Mouse (Mus musculus) forebrain, embryonic 12.5 days (tissue): ENCODE measurements at regions not wholly inside any gene's neighbourhood (a gene's known extent, or its start where the extent isn't known, plus 50 kb on each side); places are given as distances from the start of the nearest gene placed in this dataset.

Experiments used
- ATAC-seq: fragments of 200-750 bp; cut with Nextera tagmentation; 2 replicates; pipeline ENCODE4 v1.8.0; 2017; ENCODE audit warnings: moderate TSS enrichment; ENCODE audit not compliant: low FRiP score
- H3K27ac ChIP-seq: fragments of 300-500 bp; sonication (generic); 2 replicates; pipeline ENCODE4 v1.5.1; 2016; ENCODE audit warnings: mild to moderate bottlenecking
- H3K27me3 ChIP-seq: fragments of 300-500 bp; sonication (generic); 2 replicates; pipeline ENCODE4 v1.6.1; 2016; ENCODE audit warnings: mild to moderate bottlenecking
- H3K36me3 ChIP-seq: fragments of 300-500 bp; sonication (generic); replicated peaks from 2 replicates; pipeline ENCODE4 v1.6.1; 2016; ENCODE audit warnings: mild to moderate bottlenecking
- H3K4me1 ChIP-seq: fragments of 300-500 bp; sonication (generic); 2 replicates; pipeline ENCODE4 v1.6.1; 2016
- H3K4me2 ChIP-seq: fragments of 300-500 bp; sonication (generic); 2 replicates; pipeline ENCODE4 v1.6.1; 2016; ENCODE audit warnings: mild to moderate bottlenecking, moderate library complexity
- H3K4me3 ChIP-seq: fragments of 300-500 bp; sonication (generic); replicated peaks from 2 replicates; pipeline ENCODE4 v1.5.1; 2016; ENCODE audit warnings: mild to moderate bottlenecking
- H3K9ac ChIP-seq: fragments of 300-500 bp; sonication (generic); 2 replicates; pipeline ENCODE4 v1.6.1; 2016; ENCODE audit warnings: mild to moderate bottlenecking
- H3K9me3 ChIP-seq: fragments of 300-500 bp; sonication (generic); 2 replicates; pipeline ENCODE4 v1.6.1; 2016
- WGBS: fragments of 180-500 bp; shearing (Covaris S2); methylation state at CpG from one replicate; pipeline ENCODE4 v1.1.7; 2016; 5-methylcytosine and 5-hydroxymethylcytosine counted together

DNA sequence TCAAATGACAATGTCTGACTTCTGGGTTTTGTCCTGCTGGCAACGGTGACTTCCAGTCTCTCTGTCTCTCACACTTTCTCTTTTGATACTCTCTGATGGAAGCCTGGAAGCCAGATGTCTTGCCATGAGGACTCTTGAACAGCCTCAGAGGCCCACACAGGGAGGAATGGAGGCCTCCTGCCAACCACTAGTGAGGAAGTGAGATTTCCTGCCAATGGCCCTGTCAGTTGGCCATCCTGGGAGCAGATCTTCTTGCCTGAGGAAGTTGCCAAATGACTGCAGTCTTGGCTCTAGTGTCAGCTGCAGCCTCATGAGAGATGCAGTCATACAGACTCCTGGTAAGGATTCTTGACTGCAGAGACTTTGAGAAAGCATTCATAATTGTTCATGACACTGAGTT is 741.7 kb downstream of the Adgrl2 start:
- H3K4me2 ChIP-seq, result no peak overlapping the region

DNA sequence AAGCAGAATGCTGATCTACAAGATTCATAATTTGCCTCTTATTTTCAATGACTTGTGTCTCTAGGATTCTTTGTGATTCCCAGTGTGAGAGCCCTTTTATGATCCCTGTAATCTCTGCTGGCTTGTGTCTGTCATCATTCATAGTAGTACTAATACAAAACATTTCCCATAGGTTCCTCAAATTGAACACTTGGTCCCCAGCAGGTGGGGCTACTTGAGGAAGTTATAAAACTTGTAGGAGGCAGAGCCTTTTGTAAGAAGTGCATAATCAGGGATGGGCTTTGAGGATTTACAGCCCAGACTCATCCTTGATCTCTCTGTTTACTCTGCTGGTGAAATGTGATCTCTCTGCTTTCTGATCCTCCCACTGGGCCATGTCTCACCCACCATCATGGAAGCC is 743.6 kb downstream of the Adgrl2 start:
- no peak for ATAC-seq
- H3K27ac ChIP-seq, result no peak overlapping the region
- H3K9ac ChIP-seq, result no peak overlapping the region
- no peaks in the 10 kb centered on the region for H3K4me1 ChIP-seq
- H3K4me2 ChIP-seq, result no peak overlapping the region
- H3K9me3 ChIP-seq, result no peaks in the 10 kb centered on the region
- H3K27me3 ChIP-seq, result no peaks in the 10 kb centered on the region
- H3K36me3 ChIP-seq, result no peaks in the 10 kb centered on the region
- no peak overlapping the region for H3K4me3 ChIP-seq

More for the DNA sequence above, 741.7 kb downstream of the Adgrl2 start:
- no peaks in the 10 kb centered on the region for H3K4me1 ChIP-seq
- no peaks in the 10 kb centered on the region for H3K27me3 ChIP-seq
- H3K9me3 ChIP-seq, result no peaks in the 10 kb centered on the region
- 88% methylated on average over 1 of the region's 1 CpGs for WGBS
- H3K9ac ChIP-seq, result no peak overlapping the region
- no peaks in the 10 kb centered on the region for H3K36me3 ChIP-seq
- H3K27ac ChIP-seq, result no peak overlapping the region
- no peak for ATAC-seq
- no peak overlapping the region for H3K4me3 ChIP-seq

DNA sequence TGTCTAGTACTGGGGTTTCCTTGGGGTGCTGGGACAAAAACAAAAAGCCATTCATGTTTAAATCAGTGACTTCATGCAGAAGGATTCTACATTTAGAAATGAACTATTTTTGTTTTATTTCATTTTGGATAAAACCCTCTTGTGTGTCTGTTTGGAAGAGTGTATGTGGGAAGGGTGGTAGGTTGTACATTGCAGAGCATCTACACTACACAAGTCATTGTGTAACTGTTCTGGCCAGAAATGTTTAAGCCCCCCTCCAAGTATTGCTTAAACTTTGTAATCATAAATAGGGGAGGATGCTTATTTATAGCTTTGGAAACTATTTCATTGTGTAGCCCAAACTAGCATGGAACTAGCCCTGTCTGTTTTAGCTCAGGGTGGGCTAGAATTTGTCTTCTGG is 752.3 kb downstream of the Adgrl2 start:
- Histone ChIP-seq H3K4me2 (no peak overlapping the region), H3K36me3 (no peaks in the 10 kb centered on the region), H3K9ac (no peak overlapping the region), H3K27me3 (no peaks in the 10 kb centered on the region), H3K4me3 (no peak overlapping the region), H3K9me3 (no peaks in the 10 kb centered on the region), H3K27ac (no peak overlapping the region), H3K4me1 (no peaks in the 10 kb centered on the region)
- no peak for ATAC-seq

DNA sequence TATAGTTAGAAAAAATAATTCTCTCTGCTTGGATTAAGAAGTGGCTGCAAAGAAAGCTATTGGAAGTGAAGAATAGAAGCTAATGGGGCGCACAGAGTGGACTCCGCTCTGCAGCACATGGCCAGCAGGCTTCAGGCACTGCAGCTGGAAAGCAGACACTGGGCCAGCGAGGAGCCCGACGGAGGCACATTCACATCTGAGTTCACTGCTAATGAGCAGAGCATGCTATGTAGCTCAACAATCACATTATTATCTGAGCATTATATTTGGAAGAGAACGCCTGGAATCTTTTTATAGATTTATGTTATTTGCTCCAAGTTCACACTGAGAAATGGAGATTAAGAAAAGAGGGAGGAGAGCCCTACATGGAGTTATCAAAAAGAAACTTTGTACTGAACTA is 752.8 kb downstream of the Adgrl2 start:
- no peak overlapping the region for H3K9ac ChIP-seq
- no peak overlapping the region for H3K4me2 ChIP-seq
- H3K27me3 ChIP-seq, result no peaks in the 10 kb centered on the region
- no peak overlapping the region for H3K27ac ChIP-seq
- no peaks in the 10 kb centered on the region for H3K4me1 ChIP-seq
- ATAC-seq, result no peak; the same call in 1 of the 2 replicates
- H3K4me3 ChIP-seq, result no peak overlapping the region
- H3K36me3 ChIP-seq, result no peaks in the 10 kb centered on the region
- no peaks in the 10 kb centered on the region for H3K9me3 ChIP-seq
- WGBS, result 47% methylated on average over 6 of the region's 6 CpGs

DNA sequence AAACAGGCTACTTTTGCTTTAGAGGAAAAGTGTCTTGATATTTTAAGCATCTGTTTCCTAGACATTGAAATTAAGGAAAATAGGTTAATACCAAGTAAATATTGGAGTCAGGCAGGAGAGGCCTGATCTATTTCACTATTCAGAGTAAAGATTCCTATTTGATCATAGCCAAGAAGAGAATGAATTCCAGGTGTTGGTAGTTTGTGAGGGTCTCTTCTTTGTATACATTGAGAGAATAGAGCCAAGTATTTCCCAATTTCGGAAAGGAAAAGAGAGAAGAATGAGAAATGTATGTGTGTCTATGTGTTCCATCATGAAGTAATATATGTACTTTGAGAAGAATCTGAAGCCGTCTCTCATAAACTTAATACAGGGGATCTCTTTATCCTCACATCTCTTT is 756.7 kb downstream of the Adgrl2 start:
- Histone ChIP-seq H3K4me3 (no peak overlapping the region), H3K27me3 (no peaks in the 10 kb centered on the region), H3K36me3 (no peaks in the 10 kb centered on the region), H3K27ac (no peak overlapping the region), H3K4me2 (no peak overlapping the region), H3K9me3 (no peaks in the 10 kb centered on the region), H3K4me1 (no peaks in the 10 kb centered on the region), H3K9ac (no peak overlapping the region)
- ATAC-seq, result no peak
- WGBS, result 87% methylated on average over 2 of the region's 2 CpGs

DNA sequence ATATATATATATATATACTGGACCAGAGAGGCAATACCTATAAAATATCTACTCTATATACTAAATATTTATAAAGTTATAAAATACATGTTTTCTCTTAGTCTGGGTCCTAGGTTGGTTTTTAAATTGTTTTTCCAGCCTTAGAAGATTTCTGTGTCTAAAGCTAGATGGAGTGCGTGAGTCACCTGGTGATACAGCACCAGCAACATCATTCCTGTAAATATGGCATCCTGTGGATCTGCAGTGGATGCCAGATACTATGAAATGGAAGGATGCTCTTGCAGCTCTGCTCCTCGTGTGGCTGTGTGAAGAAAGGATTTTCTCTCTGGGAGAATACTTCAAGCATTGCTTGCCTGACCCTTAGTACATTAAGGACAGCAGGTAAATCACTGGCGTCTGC is 761.2 kb downstream of the Adgrl2 start:
- 75% methylated on average over 3 of the region's 3 CpGs for WGBS
- H3K27me3 ChIP-seq, result no peaks in the 10 kb centered on the region
- H3K9me3 ChIP-seq, result no peaks in the 10 kb centered on the region
- H3K27ac ChIP-seq, result no peak overlapping the region
- H3K4me1 ChIP-seq, result no peaks in the 10 kb centered on the region
- no peak for ATAC-seq
- H3K9ac ChIP-seq, result no peak overlapping the region
- no peak overlapping the region for H3K4me2 ChIP-seq
- H3K36me3 ChIP-seq, result no peaks in the 10 kb centered on the region
- H3K4me3 ChIP-seq, result no peak overlapping the region

DNA sequence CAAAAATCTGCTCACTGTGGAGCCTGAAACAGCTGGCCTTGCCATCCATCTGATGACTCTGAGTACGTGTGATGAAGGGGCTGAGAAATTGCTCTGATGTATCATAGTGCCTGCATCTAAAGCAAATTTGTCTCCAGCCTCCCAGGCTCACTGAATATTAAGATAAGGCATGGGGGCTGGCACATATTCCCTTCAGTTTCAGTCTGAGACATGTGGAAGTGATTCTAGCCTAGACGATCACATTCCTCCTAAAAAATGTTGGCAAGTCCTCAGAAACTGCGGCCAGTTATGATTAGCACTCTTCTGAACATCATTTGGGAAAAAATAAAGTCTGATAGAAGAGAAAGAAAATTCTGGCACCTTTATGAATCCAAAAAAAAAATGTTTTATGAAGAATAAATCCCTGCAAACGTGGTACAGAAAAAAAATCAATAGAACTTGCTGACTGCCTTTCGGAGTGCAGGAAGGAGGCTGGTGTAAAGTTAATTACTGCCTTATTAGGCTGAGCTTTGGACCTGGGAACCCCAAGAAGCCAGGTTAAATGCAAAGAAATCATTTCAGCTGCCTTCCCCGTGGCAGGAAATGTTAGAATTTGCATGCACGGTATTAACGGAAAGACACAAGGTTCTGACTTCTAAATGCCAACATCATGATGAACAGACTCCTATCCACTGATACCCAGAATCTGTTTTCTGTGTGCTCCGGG is 762.2 kb downstream of the Adgrl2 start:
- no peak for ATAC-seq
- Histone ChIP-seq H3K27ac (no peak overlapping the region), H3K4me3 (no peak overlapping the region), H3K4me2 (no peak overlapping the region), H3K27me3 (no peaks in the 10 kb centered on the region), H3K9me3 (no peaks in the 10 kb centered on the region), H3K9ac (no peak overlapping the region), H3K4me1 (no peaks in the 10 kb centered on the region), H3K36me3 (no peaks in the 10 kb centered on the region)
- WGBS, result 76% methylated on average over 9 of the region's 9 CpGs

DNA sequence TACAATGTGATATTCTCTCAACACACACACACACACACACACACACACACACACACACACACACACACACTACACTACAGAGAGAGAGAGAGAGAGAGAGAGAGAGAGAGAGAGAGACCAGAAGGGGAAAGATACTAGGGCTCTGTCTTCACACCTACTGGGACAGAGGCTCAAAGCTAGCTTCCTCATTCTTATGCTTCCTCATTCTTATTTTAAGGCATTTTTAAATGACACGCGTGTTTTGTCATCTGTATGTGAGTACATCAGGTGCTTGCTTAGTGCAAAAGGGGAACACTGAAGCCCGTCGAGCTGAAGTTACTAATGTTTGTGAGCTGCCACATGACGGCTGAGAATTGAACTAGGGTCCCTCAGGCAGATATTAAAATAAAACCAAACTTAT is 769.5 kb downstream of the Adgrl2 start:
- Histone ChIP-seq H3K9ac (no peak overlapping the region), H3K36me3 (no peaks in the 10 kb centered on the region), H3K4me3 (no peak overlapping the region), H3K27me3 (no peaks in the 10 kb centered on the region), H3K4me1 (no peaks in the 10 kb centered on the region), H3K27ac (no peak overlapping the region), H3K9me3 (no peaks in the 10 kb centered on the region), H3K4me2 (no peak overlapping the region)
- 91% methylated on average over 5 of the region's 5 CpGs for WGBS
- no peak for ATAC-seq

DNA sequence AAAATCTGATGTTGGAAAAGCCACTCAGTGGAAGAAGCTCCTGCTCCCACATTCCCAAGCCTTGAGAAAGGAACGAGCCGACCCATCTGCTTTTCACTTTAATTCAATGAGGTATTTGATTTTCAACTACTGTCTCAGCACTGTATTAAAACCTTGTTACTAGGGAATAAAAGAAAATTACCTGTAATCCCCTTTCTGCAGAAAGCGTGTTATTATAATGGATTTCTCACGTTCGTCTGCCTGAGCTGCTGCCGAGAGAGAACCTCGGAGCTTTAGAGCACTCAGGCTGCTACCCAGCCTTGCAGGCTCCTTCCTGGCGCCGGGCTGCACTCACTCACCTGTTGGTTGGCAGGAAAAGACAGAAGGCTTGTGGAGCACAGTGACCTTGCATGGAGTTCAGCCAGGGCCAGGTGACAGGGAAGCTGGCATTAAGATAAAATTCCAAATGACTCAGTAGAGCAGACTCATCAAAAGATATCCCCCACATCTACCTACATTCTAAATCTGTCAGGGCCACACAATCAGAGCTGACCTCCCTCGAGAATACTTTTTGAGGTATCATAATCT is 770.2 kb downstream of the Adgrl2 start:
- WGBS, result 79% methylated on average over 10 of the region's 10 CpGs
- no peak for ATAC-seq
- H3K9ac ChIP-seq, result no peak overlapping the region

DNA sequence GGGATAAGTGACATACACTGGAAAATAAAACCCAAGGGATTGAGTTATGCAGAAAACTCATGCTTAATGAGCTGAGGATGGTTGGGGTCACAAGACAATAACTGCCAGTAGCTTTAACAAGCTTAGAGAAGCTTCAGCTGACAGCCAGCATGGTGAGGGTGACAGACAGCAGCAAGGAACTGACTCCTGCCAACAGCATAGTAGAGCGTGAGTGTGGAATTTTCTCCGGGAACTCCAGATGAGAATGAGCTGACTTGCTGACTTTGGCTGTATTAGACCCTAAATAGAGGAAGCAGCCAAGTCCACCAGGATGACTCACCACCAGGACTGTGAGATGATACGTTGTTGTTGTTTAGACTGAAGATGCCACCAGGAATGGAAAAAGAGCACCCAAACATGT is 788.2 kb downstream of the Adgrl2 start:
- H3K27me3 ChIP-seq, result no peaks in the 10 kb centered on the region
- H3K4me2 ChIP-seq, result no peak overlapping the region
- ATAC-seq, result no peak
- H3K9me3 ChIP-seq, result no peaks in the 10 kb centered on the region
- no peak overlapping the region for H3K27ac ChIP-seq
- no peaks in the 10 kb centered on the region for H3K4me1 ChIP-seq
- no peaks in the 10 kb centered on the region for H3K36me3 ChIP-seq
- WGBS, result 85% methylated on average over 3 of the region's 3 CpGs
- H3K9ac ChIP-seq, result no peak overlapping the region
- no peak overlapping the region for H3K4me3 ChIP-seq

More for the DNA sequence above, 770.2 kb downstream of the Adgrl2 start:
- H3K27me3 ChIP-seq, result no peaks in the 10 kb centered on the region
- H3K27ac ChIP-seq, result no peak overlapping the region
- H3K4me3 ChIP-seq, result no peak overlapping the region
- H3K4me2 ChIP-seq, result no peak overlapping the region
- no peaks in the 10 kb centered on the region for H3K36me3 ChIP-seq
- no peaks in the 10 kb centered on the region for H3K4me1 ChIP-seq
- H3K9me3 ChIP-seq, result no peaks in the 10 kb centered on the region

DNA sequence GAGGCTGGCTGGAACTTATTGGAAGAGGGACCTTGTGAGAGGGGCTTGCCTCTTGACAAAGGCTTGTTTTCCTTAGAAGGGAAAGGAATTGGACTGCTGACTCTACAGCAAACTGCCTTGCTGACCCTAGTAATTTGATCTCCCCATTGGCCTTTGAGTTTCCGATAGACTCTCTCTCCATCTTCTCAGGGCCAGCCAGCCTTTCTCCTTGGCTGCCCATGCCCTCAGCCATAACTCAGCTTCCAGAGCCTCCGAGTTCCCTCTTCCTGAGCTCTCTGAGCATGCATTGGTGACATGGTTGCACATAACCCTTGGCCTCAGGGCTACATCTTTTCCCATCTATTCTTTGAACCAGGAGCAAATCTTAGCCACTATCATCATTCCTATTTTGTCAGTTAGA is 803.7 kb downstream of the Adgrl2 start:
- ATAC-seq, result no peak
- Histone ChIP-seq H3K4me2 (no peak overlapping the region), H3K36me3 (no peaks in the 10 kb centered on the region), H3K27ac (no peak overlapping the region), H3K9me3 (no peaks in the 10 kb centered on the region), H3K9ac (no peak overlapping the region), H3K27me3 (no peaks in the 10 kb centered on the region), H3K4me3 (no peak overlapping the region), H3K4me1 (no peaks in the 10 kb centered on the region)
- WGBS, result 77% methylated on average over 2 of the region's 2 CpGs

DNA sequence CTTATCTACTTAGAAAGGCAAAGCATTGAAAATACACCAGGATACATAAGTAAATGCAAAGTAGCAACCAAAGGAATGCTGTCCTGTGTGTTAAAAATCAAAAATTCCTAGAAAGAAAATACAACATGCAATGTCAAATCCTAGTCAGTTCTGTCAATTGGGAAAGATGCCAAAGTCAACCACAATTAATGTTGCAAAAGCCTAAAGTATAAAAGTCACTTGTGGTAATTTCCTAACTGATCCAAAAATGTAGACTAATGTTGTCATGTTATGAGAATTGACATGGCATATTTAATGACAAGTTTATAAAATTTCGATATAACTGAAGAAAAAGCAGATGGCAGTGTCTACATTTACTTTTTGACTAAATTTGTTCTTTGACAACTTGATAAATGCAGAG is 822.8 kb downstream of the Adgrl2 start:
- ATAC-seq, result no peak
- Histone ChIP-seq H3K27ac (no peak overlapping the region), H3K36me3 (no peaks in the 10 kb centered on the region), H3K4me3 (no peak overlapping the region), H3K9ac (no peak overlapping the region), H3K9me3 (no peaks in the 10 kb centered on the region), H3K4me2 (no peak overlapping the region), H3K27me3 (no peaks in the 10 kb centered on the region), H3K4me1 (no peaks in the 10 kb centered on the region)
- WGBS, result 91% methylated on average over 1 of the region's 1 CpGs

DNA sequence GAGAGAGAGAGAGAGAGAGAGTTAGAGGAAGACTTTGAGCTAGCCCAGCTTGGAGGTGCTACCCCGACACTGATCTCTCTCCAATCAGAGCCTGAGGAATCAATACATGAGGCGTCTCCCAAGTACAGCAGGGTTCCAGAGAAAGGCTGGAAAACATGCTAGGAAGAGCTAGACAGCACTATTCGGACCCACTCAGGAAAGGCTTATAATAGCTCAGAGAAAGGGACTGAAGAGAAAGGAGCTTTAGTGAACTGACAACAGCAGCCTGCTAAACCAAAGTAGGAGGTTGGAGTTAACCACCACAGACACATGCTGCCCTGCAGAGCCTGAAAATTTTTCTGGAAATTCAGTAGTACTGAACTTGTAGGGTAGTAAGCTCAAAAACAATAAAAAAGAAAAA is 831.3 kb downstream of the Adgrl2 start:
- Histone ChIP-seq H3K36me3 (no peaks in the 10 kb centered on the region), H3K4me1 (no peaks in the 10 kb centered on the region), H3K27ac (no peak overlapping the region), H3K9me3 (no peaks in the 10 kb centered on the region), H3K4me2 (no peak overlapping the region), H3K9ac (no peak overlapping the region), H3K4me3 (no peak overlapping the region), H3K27me3 (no peaks in the 10 kb centered on the region)
- WGBS, result 58% methylated on average over 3 of the region's 3 CpGs
- no peak for ATAC-seq
